In genomic region chr17:17690659-17691058, GRCm38 (mm10) we compare ENCODE assay signal across 40 mouse cellular contexts. TPM values are rescaled to one million over a fixed set of nuclear protein-coding genes. Genes with fewer than 3 reads are reported as not detected.
"Had no signal": no experiment of that assay in that cellular context is flagged by ENCODE, and none has a peak within 500 bp of the region (broad histone marks: within the 10 kb centered on the region; RNA-seq: fewer than 3 reads in every experiment).

No protein-coding gene starts in this region.

- H3K27me3 ChIP-seq: heart, embryonic 13.5 days; heart, embryonic 15.5 days; hindbrain, embryonic 13.5 days; hindbrain, embryonic 15.5 days; kidney, embryonic 15.5 days; limb, embryonic 12.5 days; liver, embryonic 13.5 days had no signal

- H3K4me3 ChIP-seq: heart, adult 2 months; heart, embryonic 13.5 days; heart, embryonic 15.5 days; hindbrain, embryonic 13.5 days; hindbrain, embryonic 15.5 days; kidney, embryonic 15.5 days; left cerebral cortex, adult 2 months; limb, embryonic 10.5 days; limb, embryonic 12.5 days; liver, embryonic 13.5 days had no signal

- ATAC-seq: hindbrain, postnatal 0 days; intestine, embryonic 16.5 days had no signal

- DNase-seq: gastrocnemius, postnatal 14 days; gastrocnemius, postnatal 36 days; heart, adult 11 months; heart, adult 2 months; heart, postnatal 14 days; heart, postnatal 36 days; kidney, adult 11 months; kidney, adult 2 months; kidney, adult 9 months; kidney, postnatal 14 days; kidney, postnatal 36 days; layer of hippocampus, adult 9-11 months; layer of hippocampus, postnatal 36 days; liver; liver, embryonic 13.5 days had no signal

- H3K36me3 ChIP-seq: heart, embryonic 13.5 days; heart, embryonic 15.5 days; hindbrain, embryonic 13.5 days; hindbrain, embryonic 15.5 days; kidney, embryonic 15.5 days; limb, embryonic 10.5 days; limb, embryonic 12.5 days; liver, embryonic 13.5 days had no signal

RNA-seq across cellular contexts. Expression of gene Vmn2r90, which starts 12.9 kb away (rescaled TPM):
- total RNA-seq: gastrocnemius, adult 18-20 months; gastrocnemius, adult 8-10 months; gastrocnemius, postnatal 14 days; gastrocnemius, postnatal 36 days; heart, adult 2 months; heart, postnatal 14 days; heart, postnatal 36 days; hematopoietic stem cell, adult 5-6 weeks; hindbrain, postnatal 0 days; layer of hippocampus, adult 18-20 months; layer of hippocampus, postnatal 14 days; layer of hippocampus, postnatal 36 days; left cerebral cortex, postnatal 14 days had no signal
- polyA plus RNA-seq: gonadal fat pad, adult 2 months; heart, adult 2 months; heart, embryonic 11.5 days; heart, embryonic 13.5 days; heart, embryonic 15.5 days; heart, postnatal 0 days; hindbrain, embryonic 11.5 days; hindbrain, embryonic 13.5 days; hindbrain, embryonic 15.5 days; hindbrain, postnatal 0 days; intestine, embryonic 14.5 days; intestine, embryonic 16.5 days; kidney, embryonic 15.5 days; kidney, postnatal 0 days; large intestine, adult 2 months; limb, embryonic 10.5 days; limb, embryonic 12.5 days; limb, embryonic 14.5 days; liver, embryonic 11.5 days; liver, embryonic 13.5 days had no signal
